Mouse (Mus musculus) myocyte (in vitro differentiated cells): Measurements from ENCODE around the gene Itpr1. TPM values are rescaled to one million over a fixed set of nuclear protein-coding genes. Genes with fewer than 3 reads are reported as not detected.
"Not testable (repeated sequence)": the region's sequence is repeated elsewhere in the genome, so short reads cannot be mapped to it uniquely, and the experiment has no call there.

Source experiments
- H3K27me3 ChIP-seq: one replicate; pipeline ENCODE4 v1.6.1; 2011; ENCODE audit not compliant: control insufficient read depth, insufficient read depth, insufficient read length
- H3K36me3 ChIP-seq: one replicate; pipeline ENCODE4 v1.6.1; 2011; ENCODE audit not compliant: control insufficient read depth, insufficient read depth
- H3K4me2 ChIP-seq: one replicate; pipeline ENCODE4 v1.6.1; 2011; ENCODE audit warnings: low read depth, control low read depth
- H3K4me3 ChIP-seq: one replicate; pipeline ENCODE4 v1.5.1; 2011; ENCODE audit warnings: mild to moderate bottlenecking, control low read depth, moderate library complexity
- H3K79me2 ChIP-seq: one replicate; pipeline ENCODE4 v1.6.1; 2011; ENCODE audit not compliant: control insufficient read depth, insufficient read depth
- H3ac ChIP-seq: one replicate; pipeline ENCODE4 v1.6.1; 2011; ENCODE audit not compliant: control insufficient read depth, insufficient read length
- CEBPB ChIP-seq: IDR thresholded peaks from 2 replicates; pipeline ENCODE4 v1.6.1; 2011; ENCODE audit warnings: mild to moderate bottlenecking, moderate library complexity; ENCODE audit not compliant: poor library complexity, insufficient read depth, severe bottlenecking
- E2F4 ChIP-seq: IDR thresholded peaks from one replicate; pipeline ENCODE4 v1.6.1; 2011; ENCODE audit warnings: mild to moderate bottlenecking, control low read depth, moderate library complexity; ENCODE audit not compliant: insufficient read depth
- MAX ChIP-seq: IDR thresholded peaks from one replicate; pipeline ENCODE4 v1.6.1; 2011; ENCODE audit warnings: low read depth, mild to moderate bottlenecking, control low read depth
- MYOD1 ChIP-seq, 3 experiments: IDR thresholded peaks; one replicate each; pipeline ENCODE4 v1.6.1; 2011; ENCODE audit warnings: control low read depth in 2 of 3, low read depth in 2 of 3, mild to moderate bottlenecking in 2 of 3, moderate library complexity in 1 of 3; ENCODE audit not compliant: insufficient read length in 2 of 3, control insufficient read depth in 1 of 3
- MYOG ChIP-seq, 3 experiments: IDR thresholded peaks; one replicate each; pipeline ENCODE4 v1.6.1; 2011; ENCODE audit warnings: control low read depth in 2 of 3, low read depth in 2 of 3, mild to moderate bottlenecking in 2 of 3; ENCODE audit not compliant: insufficient read length in 2 of 3, control insufficient read depth in 1 of 3, insufficient read depth in 1 of 3
- POLR2A ChIP-seq: IDR thresholded peaks from one replicate; pipeline ENCODE4 v1.6.1; 2011; ENCODE audit warnings: low read depth, mild to moderate bottlenecking, control low read depth, moderate library complexity; ENCODE audit not compliant: insufficient read length
- POLR2AphosphoS2 ChIP-seq: IDR thresholded peaks from one replicate; pipeline ENCODE4 v1.6.1; 2011; ENCODE audit warnings: low read depth, control low read depth; ENCODE audit not compliant: insufficient read length
- REST ChIP-seq: IDR thresholded peaks from one replicate; pipeline ENCODE4 v1.6.1; 2011; ENCODE audit warnings: mild to moderate bottlenecking, control low read depth, moderate library complexity; ENCODE audit not compliant: insufficient read depth, insufficient read length
- SRF ChIP-seq: IDR thresholded peaks from one replicate; pipeline ENCODE4 v1.6.1; 2011; ENCODE audit warnings: low read depth; ENCODE audit not compliant: control insufficient read depth, insufficient read length
- TCF12 ChIP-seq: IDR thresholded peaks from one replicate; pipeline ENCODE4 v1.6.1; 2011; ENCODE audit warnings: mild to moderate bottlenecking, control low read depth; ENCODE audit not compliant: poor library complexity, insufficient read depth, severe bottlenecking
- TCF3 ChIP-seq: IDR thresholded peaks from one replicate; pipeline ENCODE4 v1.6.1; 2011; ENCODE audit warnings: low read depth, control low read depth; ENCODE audit not compliant: insufficient read length
- USF1 ChIP-seq: IDR thresholded peaks from one replicate; pipeline ENCODE4 v1.6.1; 2011; ENCODE audit warnings: low read depth, mild to moderate bottlenecking, control low read depth, moderate library complexity
- polyA plus RNA-seq: library from polyadenylated mRNA; unstranded; fragments of >200 nt; fragmentation: generic; extraction: Trizol; gene quantifications from one replicate; pipeline ENCODE4 v1.2.1, GENCODE M21; 2012; ENCODE audit warnings: missing spikeins

The Itpr1 gene
- polyA plus RNA-seq, 1 experiment: 3.1 TPM

GRCm38 (mm10) chr6:108553536-108553935 lies 340.6 kb downstream of the Itpr1 start:
- no peak overlapping the region for H3ac ChIP-seq
- no peak overlapping the region for H3K4me2 ChIP-seq
- no peaks in the 10 kb centered on the region for H3K36me3 ChIP-seq
- no peaks in the 10 kb centered on the region for H3K27me3 ChIP-seq
- TF ChIP-seq MYOD1 (IDR thresholded peaks at IDR 0.05; ENCODE audit: control insufficient read depth in 1 of 3, insufficient read length in 2 of 3, low read depth in 2 of 3) (no peak), CEBPB (no peak), SRF (no peak), E2F4 (no peak), USF1 (no peak), POLR2A (no peak), POLR2AphosphoS2 (no peak), REST (no peak), TCF12 (no peak), TCF3 (no peak), MAX (no peak), MYOG (IDR thresholded peaks at IDR 0.05; ENCODE audit: control insufficient read depth in 1 of 3, insufficient read depth in 1 of 3, insufficient read length in 2 of 3, low read depth in 2 of 3) (no peak)
- H3K79me2 ChIP-seq: no peaks in the 10 kb centered on the region
- no peak overlapping the region for H3K4me3 ChIP-seq

DNA sequence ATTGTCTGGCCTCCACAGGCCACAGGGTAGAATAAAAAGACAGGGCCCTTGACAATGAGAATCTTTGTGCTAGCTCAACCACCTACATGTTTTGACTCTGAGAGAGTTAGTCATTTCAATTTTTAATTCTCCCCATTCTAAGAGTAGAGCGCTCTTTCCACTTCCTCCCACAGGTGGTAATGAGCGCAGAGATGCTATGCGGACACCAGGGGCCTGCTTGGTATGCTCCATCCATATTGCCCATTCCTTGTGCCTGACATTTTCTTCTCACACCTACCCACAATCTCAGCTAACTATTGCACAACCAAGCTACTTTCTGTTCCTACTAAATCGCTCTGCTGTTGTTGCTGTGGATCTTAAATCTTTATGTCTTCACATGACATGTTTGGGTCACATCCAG lies 341.5 kb downstream of the Itpr1 start:
- H3K4me3 ChIP-seq: no peak overlapping the region
- H3K36me3 ChIP-seq: no peaks in the 10 kb centered on the region
- H3K79me2 ChIP-seq: no peaks in the 10 kb centered on the region
- no peak for TF ChIP-seq MYOD1 (IDR thresholded peaks at IDR 0.05; ENCODE audit: control insufficient read depth in 1 of 3, insufficient read length in 2 of 3, low read depth in 2 of 3)
- TF ChIP-seq CEBPB: 0 out of 2 replicates have a peak, but pooled peaks have one; percentile 47
- H3ac ChIP-seq: no peak overlapping the region
- H3K4me2 ChIP-seq: no peak overlapping the region
- no peaks in the 10 kb centered on the region for H3K27me3 ChIP-seq

GRCm38 (mm10) chr6:108554878-108555277 lies 342.0 kb downstream of the Itpr1 start:
- no peaks in the 10 kb centered on the region for H3K79me2 ChIP-seq
- no peaks in the 10 kb centered on the region for H3K36me3 ChIP-seq
- H3K4me2 ChIP-seq: no peak overlapping the region
- no peak overlapping the region for H3ac ChIP-seq
- no peaks in the 10 kb centered on the region for H3K27me3 ChIP-seq
- TF ChIP-seq E2F4: no peak
- no peak for TF ChIP-seq MAX
- TF ChIP-seq MYOD1 (IDR thresholded peaks at IDR 0.05; ENCODE audit: control insufficient read depth in 1 of 3, insufficient read length in 2 of 3, low read depth in 2 of 3): no peak
- TF ChIP-seq POLR2AphosphoS2: no peak
- TF ChIP-seq USF1: no peak
- no peak for TF ChIP-seq REST
- no peak overlapping the region for H3K4me3 ChIP-seq

DNA sequence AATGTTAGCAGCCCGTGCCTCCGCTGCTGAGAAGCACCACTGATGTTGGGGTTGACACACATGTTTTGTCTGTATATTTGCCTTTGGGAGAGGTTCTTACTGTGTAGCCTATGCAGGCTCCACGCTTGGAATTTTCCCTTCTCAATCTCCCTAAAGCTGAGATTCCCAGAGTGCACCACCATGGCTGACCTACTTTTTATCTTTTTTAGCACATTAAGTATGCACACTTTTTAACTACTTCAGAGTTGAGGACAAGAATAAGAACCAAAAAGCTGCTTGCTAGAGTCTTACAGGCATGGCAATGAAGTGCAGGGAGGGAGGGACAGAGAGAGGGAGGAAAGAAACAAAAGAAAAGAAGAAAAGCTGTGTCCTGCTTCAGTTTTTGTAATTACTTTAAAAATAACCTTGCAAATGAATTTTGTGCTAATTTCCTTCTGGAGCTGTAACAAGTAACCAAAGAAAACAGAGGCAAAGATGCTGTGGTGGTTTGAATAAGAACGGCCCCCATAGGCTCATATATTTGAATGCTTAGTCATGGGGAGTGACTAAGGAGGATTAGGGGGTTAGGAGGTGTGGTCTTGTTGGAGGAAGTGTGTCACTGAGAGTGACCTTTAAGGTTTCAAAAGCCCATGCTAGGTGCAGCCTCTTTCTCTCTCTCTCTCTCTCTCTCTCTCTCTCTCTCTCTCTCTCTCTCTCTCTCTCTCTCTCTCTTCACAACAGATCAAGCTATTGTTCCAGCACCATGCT lies 344.9 kb downstream of the Itpr1 start:
- Histone ChIP-seq H3K4me2 (no peak overlapping the region), H3K4me3 (no peak overlapping the region), H3K79me2 (no peaks in the 10 kb centered on the region), H3ac (no peak overlapping the region), H3K36me3 (no peaks in the 10 kb centered on the region), H3K27me3 (no peaks in the 10 kb centered on the region)
- TF ChIP-seq SRF (no peak), POLR2A (no peak), TCF3 (no peak), MYOG (IDR thresholded peaks at IDR 0.05; ENCODE audit: control insufficient read depth in 1 of 3, insufficient read depth in 1 of 3, insufficient read length in 2 of 3, low read depth in 2 of 3) (no peak), REST (no peak), CEBPB (no peak), MYOD1 (IDR thresholded peaks at IDR 0.05; ENCODE audit: control insufficient read depth in 1 of 3, insufficient read length in 2 of 3, low read depth in 2 of 3) (no peak), TCF12 (no peak), USF1 (no peak), E2F4 (no peak), MAX (no peak)

DNA sequence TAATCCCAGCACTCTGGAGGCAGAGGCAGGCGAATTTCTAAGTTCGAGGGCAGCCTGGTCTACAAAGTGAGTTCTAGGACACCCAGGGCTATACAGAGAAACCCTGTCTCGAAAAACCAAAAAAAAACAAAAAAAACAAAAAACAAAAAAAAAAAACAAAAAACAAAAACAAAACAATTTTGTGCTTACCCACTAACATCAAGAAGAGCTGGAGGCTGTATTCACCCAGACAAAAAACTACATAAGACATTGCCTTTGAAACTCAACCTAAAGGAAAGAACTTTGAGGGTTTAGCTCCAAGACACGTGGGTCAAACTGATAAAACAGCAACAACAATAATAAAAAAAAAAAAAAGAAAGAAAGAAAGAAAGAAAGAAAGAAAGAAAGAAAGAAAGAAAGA lies 346.3 kb downstream of the Itpr1 start:
- H3K79me2 ChIP-seq, H3K36me3 ChIP-seq, H3K4me2 ChIP-seq, H3K27me3 ChIP-seq, H3K4me3 ChIP-seq, H3ac ChIP-seq: not testable (repeated sequence)
